Mouse (Mus musculus) spleen, adult 2 months (tissue): ENCODE measurements around the gene Echdc1. TPM values are rescaled to one million over a fixed set of nuclear protein-coding genes. Genes with fewer than 3 reads are reported as not detected.
A peak's percentile ranks its signal among the peaks of the same experiment; 100 is the strongest.

ENCODE experiments used
- DNase-seq, 2 experiments: peaks; one replicate each; pipeline versions ENCODE4 v3.0.0 to v3.0.0-alpha.2; 2012 to 2021; ENCODE audit warnings: low spot score in 2 of 2, low read depth in 1 of 2
- H3K27ac ChIP-seq: fragments of 200-500 bp; 2 replicates; pipeline ENCODE4 v1.5.1; 2012; ENCODE audit warnings: low read length, inconsistent platforms; ENCODE audit not compliant: insufficient read depth
- H3K27me3 ChIP-seq: fragments of 200-500 bp; 2 replicates; pipeline ENCODE4 v1.6.1; 2012; ENCODE audit warnings: mild to moderate bottlenecking, moderate library complexity, low read length, inconsistent platforms; ENCODE audit not compliant: control insufficient read depth, insufficient read depth
- H3K36me3 ChIP-seq: fragments of 200-500 bp; 2 replicates; pipeline ENCODE4 v1.6.1; 2012; ENCODE audit warnings: mild to moderate bottlenecking, low read length, inconsistent platforms; ENCODE audit not compliant: control insufficient read depth, insufficient read depth
- H3K4me1 ChIP-seq: fragments of 200-500 bp; 2 replicates; pipeline ENCODE4 v1.6.1; 2011; ENCODE audit warnings: inconsistent platforms; ENCODE audit not compliant: control insufficient read depth, insufficient read depth, insufficient read length
- H3K4me3 ChIP-seq: fragments of 200-500 bp; 2 replicates; pipeline ENCODE4 v1.5.1; 2011; ENCODE audit warnings: mild to moderate bottlenecking, inconsistent platforms; ENCODE audit not compliant: insufficient read depth, insufficient read length; ENCODE audit errors: extremely low read depth
- CTCF ChIP-seq: fragments of 200-500 bp; IDR thresholded peaks from 2 replicates; pipeline ENCODE4 v1.5.1; 2011; ENCODE audit warnings: mild to moderate bottlenecking, inconsistent platforms; ENCODE audit not compliant: insufficient read depth, insufficient read length, insufficient replicate concordance; ENCODE audit errors: extremely low read depth
- POLR2A ChIP-seq: fragments of 200-500 bp; IDR thresholded peaks from 2 replicates; pipeline ENCODE4 v1.6.1; 2011; ENCODE audit warnings: low read depth, low read length, inconsistent platforms
- WGBS: fragments of 180-500 bp; shearing (Covaris S2); methylation state at CpG from one replicate; pipeline ENCODE4 v1.1.7; 2018; 5-methylcytosine and 5-hydroxymethylcytosine counted together
- polyA plus RNA-seq: library from polyadenylated mRNA; depleted of rRNA; stranded (reverse); fragments of >200 nt; gene quantifications from 2 replicates; pipeline ENCODE4 v1.2.3, GENCODE M21; 2012

The Echdc1 gene
- polyA plus RNA-seq, 1 experiment = 0.90 TPM

- 69% methylated on average over 4 of the region's 4 CpGs for WGBS
- no peaks in the 10 kb centered on the region for H3K27me3 ChIP-seq
- DNase-seq = no peak
Observed at GRCm38 (mm10) chr10:29333836-29334235, 20.9 kb downstream of the Echdc1 start.

DNA sequence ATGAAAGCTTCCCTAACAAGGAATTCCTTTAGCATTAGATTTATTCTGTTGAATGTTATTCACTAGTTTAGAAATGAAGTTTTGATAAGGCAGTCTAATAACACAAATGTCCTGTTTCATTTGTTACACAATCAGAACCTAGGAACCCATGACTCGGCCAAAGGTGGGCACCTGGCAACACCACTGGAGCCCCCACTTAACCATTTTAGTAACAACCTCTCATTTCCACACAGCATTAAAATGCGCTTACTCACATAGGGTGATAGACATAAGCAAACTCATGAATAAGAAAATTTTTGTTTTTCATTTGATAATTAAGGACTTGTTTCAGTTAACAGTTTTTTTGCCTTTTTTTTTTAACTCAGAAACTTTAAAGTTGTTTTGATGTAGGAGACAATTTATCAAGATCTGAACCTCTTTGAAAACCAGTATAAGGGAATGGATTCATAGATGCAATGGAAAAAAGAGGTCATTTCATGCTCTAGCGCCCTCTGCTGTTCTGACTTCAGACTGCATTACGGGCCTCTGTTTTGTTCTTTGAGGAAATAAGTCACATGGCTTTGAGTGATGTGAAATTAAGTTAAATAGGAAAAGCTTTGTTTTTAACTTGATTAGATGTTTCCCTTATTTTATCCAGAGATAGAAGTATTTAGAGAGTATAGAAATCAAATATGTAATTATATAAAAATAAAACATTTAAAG is 25.5 kb downstream of the Echdc1 start:
- TF ChIP-seq POLR2A = no peak
- TF ChIP-seq CTCF = peak; percentile 35; the same call in 1 of the 2 replicates
- WGBS = 49% methylated on average over 4 of the region's 4 CpGs
- no peaks in the 10 kb centered on the region for H3K36me3 ChIP-seq

More at GRCm38 (mm10) chr10:29333836-29334235, 20.9 kb downstream of the Echdc1 start:
- TF ChIP-seq CTCF (no peak), POLR2A (no peak)
- Histone ChIP-seq H3K4me1 (no peaks in the 10 kb centered on the region), H3K36me3 (no peaks in the 10 kb centered on the region), H3K27ac (no peak overlapping the region), H3K4me3 (no peak overlapping the region)

DNA sequence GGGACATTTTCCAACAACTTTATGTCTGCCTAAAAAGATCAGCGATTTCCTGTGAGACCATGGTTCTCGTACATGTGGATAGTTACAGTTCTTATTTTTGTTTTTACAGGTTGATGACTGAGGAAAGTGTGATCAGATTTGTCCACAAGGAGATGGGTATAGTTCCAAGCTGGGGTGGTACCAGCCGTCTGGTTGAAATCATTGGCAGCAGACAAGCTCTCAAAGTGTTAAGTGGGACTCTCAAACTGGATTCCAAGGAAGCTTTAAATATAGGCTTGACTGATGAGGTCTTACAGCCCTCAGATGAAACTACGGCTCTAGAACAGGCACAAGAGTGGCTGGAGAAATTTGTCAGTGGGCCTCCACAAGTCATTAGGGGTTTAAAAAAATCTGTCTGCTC is 31.3 kb downstream of the Echdc1 start:
- WGBS = 93% methylated on average over 4 of the region's 4 CpGs
- H3K27ac ChIP-seq = no peak overlapping the region
- H3K4me3 ChIP-seq = no peak overlapping the region
- DNase-seq = no peak
- H3K27me3 ChIP-seq = no peaks in the 10 kb centered on the region
- H3K4me1 ChIP-seq = no peaks in the 10 kb centered on the region
- no peak for TF ChIP-seq POLR2A
- no peak for TF ChIP-seq CTCF
- peaks cover 11% of the 10 kb centered on the region for H3K36me3 ChIP-seq

More for the DNA sequence above, 25.5 kb downstream of the Echdc1 start:
- Histone ChIP-seq H3K27me3 (no peaks in the 10 kb centered on the region), H3K4me1 (no peaks in the 10 kb centered on the region), H3K4me3 (no peak overlapping the region), H3K27ac (no peak overlapping the region)
- DNase-seq = peak; percentile 58 to 68

DNA sequence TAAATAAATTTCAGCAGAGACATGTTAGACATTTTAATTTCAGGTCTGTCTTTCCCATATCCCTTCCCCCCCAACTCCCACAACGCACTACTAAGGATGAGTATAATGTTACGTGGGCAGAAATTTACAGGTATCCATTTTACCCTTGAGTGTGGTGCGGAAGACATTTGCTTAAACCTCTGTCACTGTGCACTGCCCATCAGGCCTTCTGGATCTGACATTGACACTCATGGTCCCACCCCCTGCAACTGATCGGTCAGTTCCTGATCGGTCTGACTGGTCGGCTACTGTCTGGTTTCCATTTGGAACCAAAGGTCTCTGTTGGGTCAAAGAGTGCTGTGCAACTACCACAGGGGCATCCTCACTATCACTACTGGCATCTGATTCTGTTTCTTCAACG is 33.7 kb downstream of the Echdc1 start:
- Histone ChIP-seq H3K27me3 (no peaks in the 10 kb centered on the region), H3K36me3 (peaks cover 11% of the 10 kb centered on the region), H3K27ac (no peak overlapping the region), H3K4me3 (no peak overlapping the region), H3K4me1 (no peaks in the 10 kb centered on the region)
- no peak for DNase-seq
- TF ChIP-seq CTCF (no peak), POLR2A (no peak)
- 97% methylated on average over 7 of the region's 7 CpGs for WGBS

GRCm38 (mm10) chr10:29351420-29351819 is 38.5 kb downstream of the Echdc1 start:
- no peak for DNase-seq
- H3K27ac ChIP-seq = no peak overlapping the region
- H3K36me3 ChIP-seq = peaks cover 13% of the 10 kb centered on the region
- no peak overlapping the region for H3K4me3 ChIP-seq
- H3K27me3 ChIP-seq = no peaks in the 10 kb centered on the region
- WGBS = 95% methylated on average over 2 of the region's 2 CpGs
- H3K4me1 ChIP-seq = no peaks in the 10 kb centered on the region
- TF ChIP-seq POLR2A = no peak

DNA sequence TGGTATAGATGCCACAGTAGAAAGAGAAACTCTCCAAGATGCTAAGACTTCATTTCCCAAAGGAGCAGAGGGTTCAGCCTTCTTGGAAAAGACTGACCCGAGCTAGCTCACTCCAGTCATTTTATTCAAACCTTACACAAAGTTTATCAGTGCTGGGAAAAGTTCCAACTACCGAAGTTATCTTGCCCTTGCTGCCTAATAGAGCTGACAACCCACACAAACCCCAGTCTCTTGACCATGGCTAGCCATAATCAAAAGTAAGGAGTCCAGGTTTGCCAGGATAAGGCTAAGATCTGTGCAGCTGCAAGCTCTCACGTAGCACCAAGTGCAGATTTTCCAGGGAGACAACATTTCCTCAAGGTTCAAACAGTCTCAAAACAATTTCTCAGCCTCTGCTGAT is 39.6 kb downstream of the Echdc1 start:
- Histone ChIP-seq H3K36me3 (peaks cover 4% of the 10 kb centered on the region), H3K27me3 (no peaks in the 10 kb centered on the region), H3K4me1 (0 out of 2 replicates have a peak, but pooled peaks cover 2% of the 10 kb centered on the region), H3K4me3 (no peak overlapping the region), H3K27ac (no peak overlapping the region)
- TF ChIP-seq POLR2A (no peak), CTCF (no peak)
- 74% methylated on average over 3 of the region's 3 CpGs for WGBS
- no peak for DNase-seq

DNA sequence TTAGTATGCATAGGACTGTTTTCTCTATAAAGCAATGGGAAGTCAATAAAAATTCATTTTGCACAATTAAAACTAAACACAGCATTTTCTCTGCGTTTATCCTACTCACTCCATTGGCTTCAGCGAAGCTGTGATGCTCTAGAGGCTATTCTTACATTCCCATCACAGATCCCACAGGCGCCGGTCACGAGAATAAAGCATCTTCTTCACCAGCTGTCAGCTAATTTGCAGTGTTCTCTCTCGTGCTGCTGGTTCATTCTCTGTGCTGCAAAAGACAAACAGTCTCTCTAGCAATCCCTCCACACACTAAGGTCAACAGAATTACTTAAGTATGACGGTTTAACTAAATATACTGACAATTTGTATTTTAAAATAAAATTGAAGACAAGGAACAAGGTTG is 41.2 kb downstream of the Echdc1 start:
- H3K27ac ChIP-seq = no peak overlapping the region
- TF ChIP-seq POLR2A (no peak), CTCF (no peak)
- H3K4me1 ChIP-seq = 0 out of 2 replicates have a peak, but pooled peaks cover 4% of the 10 kb centered on the region
- H3K36me3 ChIP-seq = peaks cover 4% of the 10 kb centered on the region
- H3K4me3 ChIP-seq = no peak overlapping the region
- WGBS = 87% methylated on average over 7 of the region's 7 CpGs
- no peak for DNase-seq
- H3K27me3 ChIP-seq = no peaks in the 10 kb centered on the region
